Mouse (Mus musculus) urinary bladder, postnatal 25 days (tissue): Measurements from ENCODE around the gene Jag1.

Experiments
- DNase-seq: peaks from one replicate; pipeline ENCODE4 v3.0.0; 2022; ENCODE audit warnings: low spot score

Jag1 gene

DNA sequence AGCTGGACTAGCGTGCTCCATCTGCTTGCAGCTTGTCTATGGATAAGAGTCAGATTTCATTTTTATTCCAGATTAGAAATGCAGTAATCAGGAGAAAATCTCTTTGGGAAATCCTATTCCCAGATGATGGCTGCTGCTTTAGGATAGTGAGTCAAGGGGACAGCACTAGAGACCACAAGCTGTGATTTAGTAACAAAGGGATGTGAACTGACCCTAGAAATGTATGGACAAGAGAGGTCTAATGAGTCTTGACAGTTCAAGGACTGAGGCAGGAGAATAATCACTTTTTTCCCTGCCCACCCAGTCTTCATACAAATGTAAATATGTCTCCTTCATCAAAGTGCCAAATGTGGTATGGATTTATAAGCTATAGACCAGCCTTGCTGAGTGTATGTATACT lies 52.6 kb downstream of the Jag1 start:
- DNase-seq: no peak

DNA sequence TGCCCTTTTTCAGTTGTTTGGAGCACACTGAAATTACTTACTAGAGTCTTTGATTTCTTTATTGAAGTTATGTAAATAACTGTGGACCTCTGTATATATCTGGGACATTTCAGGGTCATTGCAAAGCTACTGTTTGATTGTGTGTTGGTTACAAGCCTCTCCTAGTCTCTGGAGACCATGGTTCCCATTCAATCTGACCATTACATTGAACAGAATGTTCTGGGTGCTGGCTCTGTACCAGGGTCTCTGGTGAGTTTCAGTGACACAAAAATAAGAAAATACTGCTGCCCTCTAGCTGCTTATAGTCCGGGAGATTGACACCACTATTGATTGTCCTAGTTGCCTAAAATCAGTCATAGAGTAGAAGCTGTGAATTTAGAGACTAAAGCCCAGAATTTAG lies 66.5 kb downstream of the Jag1 start:
- no peak for DNase-seq

DNA sequence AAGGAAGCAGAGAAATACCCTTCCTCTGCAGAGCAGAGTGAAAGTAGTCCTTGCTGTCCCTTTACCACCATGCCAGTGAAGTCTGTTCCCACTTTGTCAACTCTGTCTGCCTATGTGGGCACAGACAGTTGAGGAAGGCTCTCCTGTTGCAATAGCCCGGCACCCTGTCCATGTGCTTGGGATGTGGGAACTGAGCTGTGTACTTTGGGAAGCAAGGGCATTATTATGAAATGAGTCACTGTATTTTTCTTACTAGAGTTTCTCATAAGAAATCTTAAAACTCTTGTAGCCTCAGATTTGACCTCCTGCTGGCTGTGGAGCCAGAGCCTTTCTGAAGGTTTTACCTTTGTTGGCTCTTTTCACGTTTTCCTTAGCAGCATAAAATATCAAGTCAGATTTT lies 67.1 kb downstream of the Jag1 start:
- no peak for DNase-seq

DNA sequence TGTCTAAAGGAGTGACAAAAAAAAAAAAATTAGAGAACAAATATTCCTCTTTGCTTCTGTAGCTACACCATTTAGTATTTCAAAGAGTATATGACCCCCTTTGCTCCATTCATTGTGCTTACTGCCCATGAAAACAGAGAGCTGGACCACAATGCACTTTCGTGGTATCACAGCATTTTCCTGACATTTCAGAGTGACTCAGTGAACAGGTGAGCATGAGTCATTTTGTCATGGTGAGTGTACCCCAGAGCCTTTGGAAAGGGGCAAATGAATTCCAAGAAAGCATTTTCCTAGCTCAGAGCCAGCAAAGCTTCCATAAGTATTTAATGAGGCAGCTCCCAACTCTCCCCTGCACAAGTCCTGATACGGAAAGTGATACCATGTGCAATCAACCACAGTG lies 72.3 kb downstream of the Jag1 start:
- no peak for DNase-seq
